Mouse (Mus musculus): ENCODE measurements around the gene Tollip. TPM values are rescaled to one million over a fixed set of nuclear protein-coding genes. Genes with fewer than 3 reads are reported as not detected.
"Not testable (repeated sequence)": the region's sequence is repeated elsewhere in the genome, so short reads cannot be mapped to it uniquely, and the experiment has no call there.

The Tollip gene
- polyA plus RNA-seq, 1 experiment, result 39.1 TPM

DNA sequence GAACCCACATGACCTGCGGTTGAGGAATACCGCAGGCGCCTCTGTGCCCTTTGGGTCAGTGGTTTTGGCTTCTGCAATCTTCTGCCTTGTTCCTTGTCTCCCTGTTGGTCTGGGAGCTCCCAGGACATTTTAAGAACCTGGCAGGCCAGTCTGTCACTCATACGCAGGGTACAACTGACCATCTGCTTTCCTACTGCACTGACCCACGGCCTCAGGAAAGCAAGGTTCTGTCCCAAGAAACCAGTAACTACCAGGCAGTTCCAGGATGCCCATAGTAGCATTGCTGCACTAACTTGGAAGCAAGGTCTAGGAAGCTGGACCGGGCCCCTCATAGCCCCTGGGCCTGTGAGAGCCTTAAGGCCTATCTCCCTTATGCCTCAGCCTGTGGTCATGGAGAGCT, 16.6 kb upstream of the Tollip start:
- Histone ChIP-seq H3K27ac (ENCODE audit: insufficient read depth, low read depth, low read length) (no peak overlapping the region), H3K4me3 (ENCODE audit: insufficient read depth, low read length) (no peak overlapping the region), H3K4me1 (ENCODE audit: control insufficient read depth, insufficient read depth, low read length) (no peaks in the 10 kb centered on the region)
- TF ChIP-seq POLR2A (IDR thresholded peaks at IDR 0.05; ENCODE audit: borderline replicate concordance, low read depth, low read length) (no peak), CTCF (IDR thresholded peaks at IDR 0.05; ENCODE audit: low read depth, low read length) (no peak)

GRCm38 (mm10) chr7:141934128-141934898, 16.0 kb upstream of the Tollip start:
- H3K27ac ChIP-seq (ENCODE audit: insufficient read depth, low read depth, low read length), result no peak overlapping the region
- H3K4me1 ChIP-seq (ENCODE audit: control insufficient read depth, insufficient read depth, low read length), result no peaks in the 10 kb centered on the region
- TF ChIP-seq POLR2A (IDR thresholded peaks at IDR 0.05; ENCODE audit: borderline replicate concordance, low read depth, low read length), result no peak
- no peak for TF ChIP-seq CTCF (IDR thresholded peaks at IDR 0.05; ENCODE audit: low read depth, low read length)
- H3K4me3 ChIP-seq (ENCODE audit: insufficient read depth, low read length), result no peak overlapping the region

DNA sequence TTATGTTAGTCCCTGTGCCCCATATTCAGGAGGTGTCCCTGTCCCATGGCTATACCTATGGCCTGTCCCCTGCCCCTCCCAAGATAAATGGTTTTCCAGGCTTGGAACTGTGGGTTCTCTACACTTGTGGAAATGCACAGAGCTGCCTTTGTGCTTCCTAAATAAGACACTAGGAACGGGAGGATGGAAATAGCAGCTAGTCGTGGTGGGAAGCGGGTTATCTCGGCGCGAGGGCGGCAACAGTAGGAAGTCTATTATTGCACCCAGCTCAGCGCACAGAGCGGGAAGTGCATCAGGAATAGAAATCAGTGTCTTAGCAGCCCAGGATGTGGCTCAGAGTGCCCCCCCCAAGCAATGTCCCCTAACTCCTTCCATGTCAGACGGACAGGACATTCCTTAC, 10.3 kb upstream of the Tollip start:
- Histone ChIP-seq H3K4me3 (ENCODE audit: insufficient read depth, low read length) (no peak overlapping the region), H3K27ac (ENCODE audit: insufficient read depth, low read depth, low read length) (no peak overlapping the region), H3K4me1 (ENCODE audit: control insufficient read depth, insufficient read depth, low read length) (no peaks in the 10 kb centered on the region)
- no peak for TF ChIP-seq CTCF (IDR thresholded peaks at IDR 0.05; ENCODE audit: low read depth, low read length)
- no peak for TF ChIP-seq POLR2A (IDR thresholded peaks at IDR 0.05; ENCODE audit: borderline replicate concordance, low read depth, low read length)

GRCm38 (mm10) chr7:141924917-141925316, 6.6 kb upstream of the Tollip start:
- no peak overlapping the region for H3K27ac ChIP-seq (ENCODE audit: insufficient read depth, low read depth, low read length)
- TF ChIP-seq POLR2A (IDR thresholded peaks at IDR 0.05; ENCODE audit: borderline replicate concordance, low read depth, low read length) (no peak), CTCF (IDR thresholded peaks at IDR 0.05; ENCODE audit: low read depth, low read length) (peak; percentile 97)

DNA sequence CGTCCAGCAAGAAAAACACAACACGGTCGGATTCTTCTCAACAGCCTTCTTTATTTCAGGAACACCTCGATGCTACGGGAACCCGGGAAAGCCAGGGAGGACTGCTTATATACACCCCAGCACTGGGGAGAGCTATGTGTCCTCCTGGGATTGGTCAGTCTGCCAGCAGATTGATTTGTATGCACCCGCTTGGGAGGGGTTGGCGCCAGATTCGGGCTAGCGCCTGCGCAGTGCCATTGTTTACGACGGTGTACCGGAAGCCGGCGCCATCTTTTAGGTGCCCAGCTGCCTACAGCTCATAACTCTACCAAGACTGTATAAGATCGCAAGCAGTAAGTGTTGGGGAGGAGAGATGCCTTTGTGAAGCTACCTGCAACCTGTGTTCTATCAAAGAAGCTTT, 5.8 kb upstream of the Tollip start:
- not testable (repeated sequence) for H3K27ac ChIP-seq (ENCODE audit: insufficient read depth, low read depth, low read length); H3K4me3 ChIP-seq (ENCODE audit: insufficient read depth, low read length)

More at GRCm38 (mm10) chr7:141924917-141925316, 6.6 kb upstream of the Tollip start:
- H3K4me1 ChIP-seq (ENCODE audit: control insufficient read depth, insufficient read depth, low read length), result no peaks in the 10 kb centered on the region
- no peak overlapping the region for H3K4me3 ChIP-seq (ENCODE audit: insufficient read depth, low read length)

DNA sequence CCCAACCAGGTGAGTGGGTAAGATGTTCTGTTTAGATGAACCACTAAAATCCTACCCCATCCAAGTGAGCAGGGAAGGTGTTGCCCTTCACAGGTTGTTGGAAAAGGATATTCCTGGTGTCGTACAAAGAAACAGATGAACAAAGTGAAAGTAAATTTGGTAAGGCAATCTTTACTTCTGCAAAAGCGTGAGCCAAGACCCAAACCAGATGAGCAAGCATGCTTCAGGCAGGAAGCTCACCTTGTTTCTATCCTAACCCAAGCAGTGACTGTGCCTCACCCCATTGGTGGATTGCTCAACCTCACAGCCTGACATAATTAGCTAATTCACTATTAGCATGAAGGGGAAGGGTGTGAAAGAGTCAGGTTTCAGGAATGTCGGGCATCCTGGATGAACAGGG, 7.0 kb downstream of the Tollip start:
- Histone ChIP-seq H3K4me3 (ENCODE audit: insufficient read depth, low read length) (no peak overlapping the region), H3K4me1 (ENCODE audit: control insufficient read depth, insufficient read depth, low read length) (peaks cover 5% of the 10 kb centered on the region; the same call in 1 of the 2 replicates), H3K27ac (ENCODE audit: insufficient read depth, low read depth, low read length) (no peak overlapping the region)
- TF ChIP-seq POLR2A (IDR thresholded peaks at IDR 0.05; ENCODE audit: borderline replicate concordance, low read depth, low read length), result no peak
- no peak for TF ChIP-seq CTCF (IDR thresholded peaks at IDR 0.05; ENCODE audit: low read depth, low read length)

More for the DNA sequence above, 5.8 kb upstream of the Tollip start:
- not testable (repeated sequence) for H3K4me1 ChIP-seq (ENCODE audit: control insufficient read depth, insufficient read depth, low read length)

GRCm38 (mm10) chr7:141908591-141908990, 9.7 kb downstream of the Tollip start:
- TF ChIP-seq CTCF (IDR thresholded peaks at IDR 0.05; ENCODE audit: low read depth, low read length) (no peak), POLR2A (IDR thresholded peaks at IDR 0.05; ENCODE audit: borderline replicate concordance, low read depth, low read length) (no peak)

GRCm38 (mm10) chr7:141902791-141903190, 15.5 kb downstream of the Tollip start:
- Histone ChIP-seq H3K4me1 (ENCODE audit: control insufficient read depth, insufficient read depth, low read length) (peaks cover 18% of the 10 kb centered on the region), H3K4me3 (ENCODE audit: insufficient read depth, low read length) (peak overlapping the region; percentile 55), H3K27ac (ENCODE audit: insufficient read depth, low read depth, low read length) (no peak overlapping the region)
- TF ChIP-seq POLR2A (IDR thresholded peaks at IDR 0.05; ENCODE audit: borderline replicate concordance, low read depth, low read length) (no peak), CTCF (IDR thresholded peaks at IDR 0.05; ENCODE audit: low read depth, low read length) (no peak)

More at GRCm38 (mm10) chr7:141908591-141908990, 9.7 kb downstream of the Tollip start:
- Histone ChIP-seq H3K27ac (ENCODE audit: insufficient read depth, low read depth, low read length) (no peak overlapping the region), H3K4me1 (ENCODE audit: control insufficient read depth, insufficient read depth, low read length) (peaks cover 5% of the 10 kb centered on the region; the same call in 1 of the 2 replicates), H3K4me3 (ENCODE audit: insufficient read depth, low read length) (no peak overlapping the region)

- peaks cover 18% of the 10 kb centered on the region for H3K4me1 ChIP-seq (ENCODE audit: control insufficient read depth, insufficient read depth, low read length)
- peak overlapping the region; percentile 99 for H3K4me3 ChIP-seq (ENCODE audit: insufficient read depth, low read length)
- no peak for TF ChIP-seq CTCF (IDR thresholded peaks at IDR 0.05; ENCODE audit: low read depth, low read length)
- TF ChIP-seq POLR2A (IDR thresholded peaks at IDR 0.05; ENCODE audit: borderline replicate concordance, low read depth, low read length), result peak; percentile 62; the same call in 1 of the 2 replicates
- H3K27ac ChIP-seq (ENCODE audit: insufficient read depth, low read depth, low read length), result peak overlapping the region; percentile 23; the same call in 1 of the 2 replicates
Observed at GRCm38 (mm10) chr7:141902269-141902729, 16.0 kb downstream of the Tollip start.

- no peak for TF ChIP-seq CTCF (IDR thresholded peaks at IDR 0.05; ENCODE audit: low read depth, low read length)
- TF ChIP-seq POLR2A (IDR thresholded peaks at IDR 0.05; ENCODE audit: borderline replicate concordance, low read depth, low read length), result no peak
- Histone ChIP-seq H3K4me3 (ENCODE audit: insufficient read depth, low read length) (peak overlapping the region; percentile 99), H3K4me1 (ENCODE audit: control insufficient read depth, insufficient read depth, low read length) (peaks cover 22% of the 10 kb centered on the region), H3K27ac (ENCODE audit: insufficient read depth, low read depth, low read length) (peak overlapping the region; percentile 23; the same call in 1 of the 2 replicates)
Observed at GRCm38 (mm10) chr7:141901825-141902224, 16.5 kb downstream of the Tollip start.

Data from bone marrow macrophage, adult 2 months (primary cell).